Mouse (Mus musculus) forebrain, embryonic 15.5 days (tissue): Measurements from ENCODE around the gene Sox30. TPM values are rescaled to one million over a fixed set of nuclear protein-coding genes. Genes with fewer than 3 reads are reported as not detected.

Source experiments
- ATAC-seq: fragments of 200-750 bp; cut with Nextera tagmentation; replicated peaks from 2 replicates; pipeline ENCODE4 v1.8.0; 2017; ENCODE audit warnings: mild to moderate bottlenecking, moderate TSS enrichment, moderate library complexity
- H3K27ac ChIP-seq: fragments of 300-500 bp; sonication (generic); replicated peaks from 2 replicates; pipeline ENCODE4 v1.5.1; 2015; ENCODE audit warnings: mild to moderate bottlenecking, inconsistent platforms
- H3K27me3 ChIP-seq: fragments of 300-500 bp; sonication (generic); 2 replicates; pipeline ENCODE4 v1.6.1; 2015; ENCODE audit warnings: inconsistent platforms
- H3K36me3 ChIP-seq: fragments of 300-500 bp; sonication (generic); 2 replicates; pipeline ENCODE4 v1.6.1; 2015; ENCODE audit warnings: mild to moderate bottlenecking, inconsistent platforms
- H3K4me1 ChIP-seq: fragments of 300-500 bp; sonication (generic); 2 replicates; pipeline ENCODE4 v1.6.1; 2015; ENCODE audit warnings: inconsistent platforms
- H3K4me2 ChIP-seq: fragments of 300-500 bp; sonication (generic); replicated peaks from 2 replicates; pipeline ENCODE4 v1.6.1; 2015; ENCODE audit warnings: mild to moderate bottlenecking, inconsistent platforms
- H3K4me3 ChIP-seq: fragments of 300-500 bp; sonication (generic); 2 replicates; pipeline ENCODE4 v1.5.1; 2015; ENCODE audit warnings: mild to moderate bottlenecking, inconsistent platforms
- H3K9ac ChIP-seq: fragments of 300-500 bp; sonication (generic); replicated peaks from 2 replicates; pipeline ENCODE4 v1.6.1; 2015; ENCODE audit warnings: mild to moderate bottlenecking, inconsistent platforms
- H3K9me3 ChIP-seq: fragments of 300-500 bp; sonication (generic); 2 replicates; pipeline ENCODE4 v1.6.1; 2016; ENCODE audit warnings: inconsistent platforms
- WGBS: fragments of 180-500 bp; shearing (Covaris S2); methylation state at CpG from one replicate; pipeline ENCODE4 v1.1.7; 2015; ENCODE audit warnings: mixed read lengths; 5-methylcytosine and 5-hydroxymethylcytosine counted together
- polyA plus RNA-seq: library from polyadenylated mRNA; unstranded; fragments of >200 nt; fragmentation: Nextera tagmentation; extraction: Ambion mirVana; gene quantifications from 2 replicates; pipeline ENCODE4 v1.2.1, GENCODE M21; 2015

Sox30 gene
- polyA plus RNA-seq, 1 experiment from 2014 or later, result 0.17 TPM

DNA sequence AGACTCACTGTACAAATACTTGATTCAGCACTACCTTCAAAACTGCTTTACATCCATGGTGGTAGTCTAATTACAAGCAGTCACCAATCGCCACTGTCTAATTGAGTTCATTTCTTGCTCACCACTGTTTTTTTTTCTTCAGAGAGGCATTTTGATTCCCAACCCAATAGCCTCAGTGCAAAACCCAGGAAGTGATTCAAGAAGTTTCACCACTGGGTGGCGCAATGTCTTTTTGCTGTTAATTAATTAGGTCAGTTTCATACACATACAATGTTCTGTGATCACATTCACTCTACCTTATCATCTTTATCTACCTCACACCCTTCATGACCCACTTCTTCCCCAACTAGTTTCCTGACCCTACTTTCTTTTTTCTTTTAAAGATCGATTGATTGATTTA lies 20.5 kb upstream of the Sox30 start:
- Histone ChIP-seq H3K4me1 (peaks cover 3% of the 10 kb centered on the region), H3K27ac (no peak overlapping the region), H3K4me2 (no peak overlapping the region), H3K9ac (no peak overlapping the region), H3K9me3 (no peaks in the 10 kb centered on the region), H3K4me3 (no peak overlapping the region), H3K36me3 (no peaks in the 10 kb centered on the region), H3K27me3 (0 out of 2 replicates have a peak, but pooled peaks cover 3% of the 10 kb centered on the region)
- WGBS, result 75% methylated on average over 3 of the region's 3 CpGs
- ATAC-seq, result no peak

DNA sequence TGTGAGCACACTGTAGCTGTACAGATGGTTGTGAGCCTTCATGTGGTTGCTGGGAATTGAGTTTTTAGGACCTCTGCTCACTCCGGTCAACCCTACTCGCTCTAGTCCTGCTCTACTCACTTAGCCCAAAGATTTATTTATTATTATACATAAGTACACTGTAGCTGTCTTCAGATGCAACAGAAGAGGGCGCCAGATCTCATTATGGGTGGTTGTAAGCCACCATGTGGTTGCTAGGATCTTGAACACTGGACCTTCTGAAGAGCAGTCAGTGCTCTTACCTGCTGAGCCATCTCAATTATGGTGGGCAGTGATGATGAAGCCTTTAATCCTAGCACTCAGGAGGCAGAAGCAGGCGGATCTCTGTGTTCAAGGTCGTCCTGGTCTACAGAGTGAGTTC lies 20.1 kb upstream of the Sox30 start:
- H3K4me3 ChIP-seq, result no peak overlapping the region
- no peaks in the 10 kb centered on the region for H3K4me1 ChIP-seq
- no peak for ATAC-seq
- 89% methylated on average over 5 of the region's 5 CpGs for WGBS
- no peak overlapping the region for H3K27ac ChIP-seq
- H3K9me3 ChIP-seq, result no peaks in the 10 kb centered on the region
- H3K4me2 ChIP-seq, result no peak overlapping the region
- H3K9ac ChIP-seq, result no peak overlapping the region
- no peaks in the 10 kb centered on the region for H3K36me3 ChIP-seq
- H3K27me3 ChIP-seq, result 0 out of 2 replicates have a peak, but pooled peaks cover 3% of the 10 kb centered on the region

DNA sequence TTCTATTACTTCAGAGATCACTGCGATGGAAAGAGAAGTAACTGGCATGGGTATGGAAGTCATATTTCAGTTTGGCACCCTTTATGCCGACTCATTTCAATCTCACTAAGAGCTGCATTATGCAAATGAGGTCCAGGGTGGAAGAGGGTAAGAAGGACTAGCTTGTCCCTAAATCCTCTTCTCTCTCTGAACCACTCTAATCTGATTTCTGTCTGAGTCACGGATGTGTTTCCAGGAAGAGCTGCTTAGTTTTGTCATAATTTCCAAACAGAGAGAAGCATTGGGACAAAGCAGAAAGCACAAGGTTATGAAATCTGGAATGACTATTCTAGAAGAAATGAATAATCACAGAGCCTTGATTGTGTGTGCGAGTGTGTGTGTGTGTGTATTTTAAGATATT lies 13.2 kb upstream of the Sox30 start:
- H3K4me1 ChIP-seq, result no peaks in the 10 kb centered on the region
- H3K27me3 ChIP-seq, result no peaks in the 10 kb centered on the region
- no peak overlapping the region for H3K9ac ChIP-seq
- 89% methylated on average over 4 of the region's 4 CpGs for WGBS
- no peak overlapping the region for H3K4me2 ChIP-seq
- no peak overlapping the region for H3K4me3 ChIP-seq
- no peaks in the 10 kb centered on the region for H3K9me3 ChIP-seq
- no peak for ATAC-seq
- no peaks in the 10 kb centered on the region for H3K36me3 ChIP-seq
- no peak overlapping the region for H3K27ac ChIP-seq

DNA sequence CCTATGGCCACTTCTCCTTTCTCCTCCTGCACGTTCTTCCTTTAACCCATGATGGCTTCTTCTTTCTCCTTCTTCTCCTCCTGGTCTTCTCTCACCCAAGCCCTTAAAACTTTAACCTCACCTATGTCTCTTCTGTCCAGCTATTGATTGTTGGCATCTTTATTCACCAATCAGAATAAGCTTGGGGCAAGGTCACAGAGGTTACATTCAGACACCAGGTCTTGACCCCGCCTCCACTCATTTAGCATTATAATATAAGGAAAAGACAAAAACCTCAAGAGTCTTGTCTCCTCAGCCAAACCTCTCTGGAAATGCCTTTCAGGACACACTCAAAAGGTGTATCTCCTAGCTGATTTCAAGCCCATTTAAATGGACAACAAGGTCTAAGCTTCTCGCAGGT lies 11.6 kb upstream of the Sox30 start:
- Histone ChIP-seq H3K36me3 (no peaks in the 10 kb centered on the region), H3K27ac (no peak overlapping the region), H3K27me3 (no peaks in the 10 kb centered on the region), H3K9ac (no peak overlapping the region), H3K4me1 (no peaks in the 10 kb centered on the region), H3K9me3 (no peaks in the 10 kb centered on the region), H3K4me2 (no peak overlapping the region), H3K4me3 (no peak overlapping the region)
- WGBS, result 94% methylated on average over 3 of the region's 3 CpGs
- no peak for ATAC-seq

DNA sequence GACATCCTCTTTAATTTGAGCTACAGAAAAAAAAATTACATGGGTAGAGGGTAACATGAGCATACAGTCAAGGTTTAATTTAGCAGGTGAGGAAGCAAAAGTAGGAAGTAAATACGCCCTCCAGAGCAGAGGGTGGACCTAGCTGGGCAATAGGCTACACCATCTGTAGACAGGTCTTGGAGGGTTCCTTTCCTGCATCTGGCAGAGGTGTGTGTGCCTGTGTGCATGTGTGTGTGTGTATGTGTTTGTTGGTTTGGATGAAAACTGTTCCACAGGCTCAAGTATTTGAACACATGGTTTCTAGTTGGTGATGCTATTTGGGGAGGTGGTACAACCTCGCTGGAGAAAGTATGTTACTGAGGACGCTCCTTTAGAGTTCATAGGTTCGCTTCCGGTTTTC lies 6.5 kb upstream of the Sox30 start:
- 86% methylated on average over 5 of the region's 5 CpGs for WGBS
- H3K4me2 ChIP-seq, result no peak overlapping the region
- no peaks in the 10 kb centered on the region for H3K9me3 ChIP-seq
- H3K4me3 ChIP-seq, result no peak overlapping the region
- H3K36me3 ChIP-seq, result no peaks in the 10 kb centered on the region
- no peaks in the 10 kb centered on the region for H3K27me3 ChIP-seq
- no peak overlapping the region for H3K9ac ChIP-seq
- H3K27ac ChIP-seq, result no peak overlapping the region
- ATAC-seq, result no peak
- no peaks in the 10 kb centered on the region for H3K4me1 ChIP-seq

DNA sequence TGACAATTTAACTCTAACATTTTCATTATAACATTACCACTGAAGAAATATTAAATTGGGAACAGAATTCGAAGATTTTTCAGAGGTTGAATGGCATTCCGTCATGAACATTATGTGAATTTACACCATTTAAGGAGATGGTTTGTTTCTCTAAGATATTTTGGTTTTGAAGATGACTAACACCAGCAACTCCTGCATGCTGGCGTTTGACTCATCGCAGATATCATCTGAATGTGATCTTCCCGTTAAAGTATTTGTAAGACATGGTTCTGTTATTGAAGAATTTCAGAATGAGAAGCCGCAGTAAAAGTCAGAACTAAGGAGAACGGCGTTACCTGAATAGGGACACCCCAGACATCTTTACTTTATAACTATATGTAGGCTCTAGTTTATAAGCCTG lies 5.6 kb upstream of the Sox30 start:
- no peak for ATAC-seq
- Histone ChIP-seq H3K27me3 (no peaks in the 10 kb centered on the region), H3K4me1 (no peaks in the 10 kb centered on the region), H3K9me3 (no peaks in the 10 kb centered on the region), H3K4me3 (no peak overlapping the region), H3K27ac (no peak overlapping the region), H3K9ac (no peak overlapping the region), H3K36me3 (no peaks in the 10 kb centered on the region), H3K4me2 (no peak overlapping the region)
- WGBS, result 94% methylated on average over 8 of the region's 8 CpGs

DNA sequence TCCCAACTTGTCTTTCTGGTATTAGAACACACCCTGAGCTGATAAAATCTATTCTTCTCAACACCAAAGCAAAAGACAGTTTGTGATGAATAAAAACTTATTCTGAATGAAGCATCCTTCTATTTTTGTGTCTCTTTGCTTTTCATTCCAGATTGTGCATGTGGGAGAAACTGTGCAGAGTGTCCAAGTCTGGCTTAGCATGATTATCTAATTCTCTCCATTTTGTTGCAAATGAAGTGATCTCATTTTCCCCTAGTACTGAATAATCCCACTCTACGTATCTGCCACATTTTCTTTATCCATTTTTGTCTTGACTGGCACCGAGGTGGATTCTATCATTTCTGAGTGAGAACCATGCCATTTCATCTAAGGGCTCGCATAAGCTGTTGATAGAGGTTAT lies 4.0 kb upstream of the Sox30 start:
- Histone ChIP-seq H3K9me3 (no peaks in the 10 kb centered on the region), H3K27ac (no peak overlapping the region), H3K9ac (no peak overlapping the region), H3K4me2 (no peak overlapping the region), H3K36me3 (no peaks in the 10 kb centered on the region), H3K4me3 (no peak overlapping the region), H3K27me3 (no peaks in the 10 kb centered on the region), H3K4me1 (0 out of 2 replicates have a peak, but pooled peaks cover 3% of the 10 kb centered on the region)
- whole genome bisulfite sequencing, result 72% methylated on average over 3 of the region's 3 CpGs
- ATAC-seq, result no peak

DNA sequence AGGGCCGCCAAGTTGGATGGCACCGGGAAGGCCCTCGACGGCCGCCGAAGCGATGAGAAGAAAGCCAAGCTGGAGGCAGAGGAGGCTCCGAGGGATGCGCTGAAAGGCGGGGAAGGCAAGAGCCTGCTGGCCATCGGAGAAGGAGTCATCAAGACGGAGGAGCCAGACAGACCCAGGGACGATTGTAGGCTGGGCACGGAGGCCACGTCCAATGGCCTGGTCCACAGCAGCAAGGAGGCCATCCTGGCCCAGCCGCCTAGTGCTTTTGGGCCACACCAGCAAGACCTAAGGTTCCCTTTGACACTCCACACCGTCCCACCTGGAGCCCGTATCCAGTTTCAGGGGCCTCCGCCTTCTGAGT lies 763 bp downstream of the Sox30 start:
- Histone ChIP-seq H3K27me3 (no peaks in the 10 kb centered on the region), H3K4me3 (peak overlapping the region; percentile 56), H3K27ac (peak overlapping the region; percentile 70), H3K9me3 (no peaks in the 10 kb centered on the region), H3K36me3 (no peaks in the 10 kb centered on the region), H3K4me2 (peak overlapping the region; percentile 68), H3K4me1 (0 out of 2 replicates have a peak, but pooled peaks cover 3% of the 10 kb centered on the region), H3K9ac (peak overlapping the region; percentile 67)
- WGBS, result 41% methylated on average over 19 of the region's 19 CpGs
- peak; percentile 36; the same call in 1 of the 2 replicates for ATAC-seq

DNA sequence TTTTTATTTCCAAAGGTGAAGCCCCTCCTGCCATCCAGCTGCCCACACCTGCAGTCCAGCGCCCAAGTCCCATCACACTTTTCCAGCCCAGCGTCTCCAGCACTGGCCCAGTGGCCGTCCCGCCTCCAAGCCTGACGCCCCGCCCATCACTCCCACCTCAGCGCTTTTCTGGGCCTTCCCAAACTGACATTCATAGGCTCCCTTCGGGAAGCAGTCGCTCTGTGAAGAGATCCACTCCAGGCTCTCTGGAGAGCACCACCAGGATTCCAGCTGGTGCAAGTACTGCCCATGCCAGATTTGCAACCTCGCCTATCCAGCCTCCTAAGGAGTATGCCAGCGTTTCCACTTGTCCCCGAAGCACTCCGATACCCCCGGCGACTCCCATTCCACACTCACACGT lies 11.5 kb downstream of the Sox30 start:
- H3K9ac ChIP-seq, result no peak overlapping the region
- H3K4me1 ChIP-seq, result no peaks in the 10 kb centered on the region
- WGBS, result 11% methylated on average over 16 of the region's 16 CpGs
- H3K4me2 ChIP-seq, result peak overlapping the region; percentile 29
- peak; percentile 58; the same call in 1 of the 2 replicates for ATAC-seq
- H3K27ac ChIP-seq, result no peak overlapping the region
- no peaks in the 10 kb centered on the region for H3K9me3 ChIP-seq
- H3K4me3 ChIP-seq, result no peak overlapping the region
- H3K27me3 ChIP-seq, result no peaks in the 10 kb centered on the region; the same call in 1 of the 2 replicates
- H3K36me3 ChIP-seq, result no peaks in the 10 kb centered on the region

DNA sequence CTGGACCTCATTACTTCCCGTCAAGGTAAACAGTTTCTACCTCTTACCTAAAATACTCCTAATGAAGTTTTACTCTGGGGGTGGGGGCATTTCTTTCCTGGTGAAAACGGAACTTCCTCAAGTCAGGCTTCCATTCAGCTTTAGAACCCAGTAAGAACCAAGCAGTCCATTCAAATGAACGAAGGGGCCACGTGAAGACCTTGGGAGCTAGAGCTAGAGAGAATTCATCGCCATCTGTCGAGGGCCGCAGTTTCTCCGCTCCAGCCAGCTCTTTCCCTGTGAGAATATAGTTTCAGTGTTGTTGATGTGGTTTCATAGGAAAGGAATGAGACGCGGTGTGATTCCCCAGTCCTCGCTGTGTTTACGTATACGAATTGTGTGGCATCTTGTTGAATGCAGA lies 12.0 kb downstream of the Sox30 start:
- no peaks in the 10 kb centered on the region for H3K36me3 ChIP-seq
- no peak for ATAC-seq
- WGBS, result 55% methylated on average over 13 of the region's 13 CpGs
- no peaks in the 10 kb centered on the region for H3K4me1 ChIP-seq
- no peaks in the 10 kb centered on the region for H3K9me3 ChIP-seq
- no peak overlapping the region for H3K4me3 ChIP-seq
- no peak overlapping the region for H3K27ac ChIP-seq
- H3K27me3 ChIP-seq, result no peaks in the 10 kb centered on the region; the same call in 1 of the 2 replicates
- H3K4me2 ChIP-seq, result peak overlapping the region; percentile 29
- H3K9ac ChIP-seq, result no peak overlapping the region

DNA sequence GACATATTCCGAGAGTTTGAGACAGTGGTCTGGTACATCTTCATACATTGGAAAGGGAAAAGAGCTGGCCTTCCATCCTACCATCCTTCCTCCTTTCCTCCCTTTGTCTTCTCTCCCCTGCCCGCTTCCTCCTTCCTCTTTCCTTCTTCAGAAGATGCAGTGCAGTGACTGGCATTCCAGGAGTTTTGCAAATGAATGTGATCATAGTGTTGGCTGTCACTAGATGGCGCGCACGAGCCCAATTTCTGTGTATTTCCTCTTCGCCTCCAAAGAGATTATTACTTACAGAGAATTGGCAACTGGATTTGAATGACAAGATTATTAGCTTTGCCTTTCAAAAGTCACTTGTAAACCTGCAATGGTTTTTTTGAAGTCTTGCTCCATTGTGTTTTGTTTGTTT lies 36.0 kb downstream of the Sox30 start:
- Histone ChIP-seq H3K4me3 (no peak overlapping the region), H3K36me3 (no peaks in the 10 kb centered on the region), H3K27ac (no peak overlapping the region), H3K9ac (no peak overlapping the region), H3K27me3 (no peaks in the 10 kb centered on the region), H3K4me1 (no peaks in the 10 kb centered on the region), H3K9me3 (no peaks in the 10 kb centered on the region), H3K4me2 (no peak overlapping the region)
- 17% methylated on average over 6 of the region's 6 CpGs for WGBS
- ATAC-seq, result peak; percentile 41; the same call in 1 of the 2 replicates

DNA sequence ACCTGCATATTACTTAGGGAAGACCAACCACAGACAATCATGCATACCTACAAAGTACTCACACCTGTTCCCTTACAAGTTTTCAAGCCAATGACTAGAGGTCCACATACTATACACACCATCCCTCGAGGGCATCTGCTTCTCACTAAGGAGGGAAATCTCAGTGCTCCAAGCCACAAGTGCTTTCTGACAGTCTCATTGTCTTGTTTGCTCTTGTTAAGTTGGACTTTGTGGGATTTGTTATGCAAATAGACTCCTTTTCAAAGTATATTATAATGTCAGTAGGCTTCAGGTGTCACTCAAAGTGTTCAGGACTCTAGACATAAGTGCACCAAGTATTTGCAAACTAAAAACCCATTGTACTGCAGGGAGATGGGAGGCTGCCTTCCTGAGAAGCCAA lies 40.1 kb downstream of the Sox30 start:
- ATAC-seq, result no peak
- Histone ChIP-seq H3K4me1 (no peaks in the 10 kb centered on the region), H3K9ac (no peak overlapping the region), H3K27ac (no peak overlapping the region), H3K9me3 (no peaks in the 10 kb centered on the region), H3K27me3 (no peaks in the 10 kb centered on the region), H3K36me3 (no peaks in the 10 kb centered on the region), H3K4me3 (no peak overlapping the region), H3K4me2 (no peak overlapping the region)
- 57% methylated on average over 1 of the region's 1 CpGs for WGBS

DNA sequence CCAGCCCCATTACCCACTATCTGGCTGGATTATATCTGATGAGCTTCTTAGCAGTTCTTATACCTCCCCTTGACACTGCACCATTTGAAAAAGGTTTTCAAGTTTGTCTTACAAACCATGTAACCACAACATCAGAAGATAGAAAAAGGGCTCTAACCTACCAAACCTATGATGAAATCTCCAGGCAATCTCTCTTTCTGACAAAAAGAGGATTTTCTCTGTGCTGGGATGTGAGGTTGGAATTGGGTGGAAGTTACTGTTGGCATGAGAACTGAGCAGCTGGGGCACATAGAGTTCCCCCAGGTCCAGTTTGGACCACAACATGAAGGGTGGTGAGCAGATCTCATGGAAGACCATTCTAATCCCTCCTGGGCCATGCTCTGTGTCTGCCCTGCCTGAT lies 41.7 kb downstream of the Sox30 start:
- no peak overlapping the region for H3K9ac ChIP-seq
- no peak for ATAC-seq

More for the DNA sequence above, 41.7 kb downstream of the Sox30 start:
- no peaks in the 10 kb centered on the region for H3K27me3 ChIP-seq
- no peak overlapping the region for H3K4me2 ChIP-seq
- H3K9me3 ChIP-seq, result no peaks in the 10 kb centered on the region
- no peaks in the 10 kb centered on the region for H3K36me3 ChIP-seq
- H3K27ac ChIP-seq, result no peak overlapping the region
- no peak overlapping the region for H3K4me3 ChIP-seq
- no peaks in the 10 kb centered on the region for H3K4me1 ChIP-seq
